Mouse (Mus musculus): ENCODE results near the gene Zfhx2. TPM values are rescaled to one million over a fixed set of nuclear protein-coding genes. Genes with fewer than 3 reads are reported as not detected.

Gene Zfhx2
- polyA plus RNA-seq, 1 experiment from 2014 or later = 29.4 TPM

DNA sequence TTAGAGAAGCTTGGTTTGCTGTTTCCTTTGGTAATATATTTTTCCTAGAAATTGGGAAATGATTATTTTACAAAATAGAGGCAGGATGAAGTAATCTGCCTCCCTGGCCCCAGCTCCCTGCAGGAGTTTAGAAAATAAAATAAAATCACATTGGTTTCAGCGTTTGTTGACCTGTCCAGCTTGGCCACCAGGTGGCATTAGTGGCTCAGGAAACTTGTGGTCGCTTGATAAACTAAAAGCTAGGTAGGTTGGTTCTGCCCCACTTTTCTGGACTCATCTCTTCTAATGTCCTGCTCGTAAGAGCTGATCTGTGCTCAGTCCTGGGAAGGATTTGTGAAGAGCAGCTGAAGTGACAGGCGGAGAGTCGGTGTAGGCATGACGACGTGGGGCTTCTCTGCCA, 67.9 kb downstream of the Zfhx2 start:
- Histone ChIP-seq H3K27ac (no peak overlapping the region), H3K4me2 (replicated peaks) (no peak overlapping the region), H3K27me3 (replicated peaks) (no peaks in the 10 kb centered on the region), H3K9me3 (no peaks in the 10 kb centered on the region), H3K36me3 (peaks cover 53% of the 10 kb centered on the region), H3K4me3 (no peak overlapping the region), H3K4me1 (peaks cover 27% of the 10 kb centered on the region), H3K9ac (no peak overlapping the region)
- WGBS = 65% methylated on average over 7 of the region's 7 CpGs
- ATAC-seq (ENCODE audit: low FRiP score, low read depth) = no peak

GRCm38 (mm10) chr14:55023011-55023410, 69.1 kb downstream of the Zfhx2 start:
- Histone ChIP-seq H3K4me1 (peaks cover 15% of the 10 kb centered on the region), H3K9me3 (no peaks in the 10 kb centered on the region), H3K27ac (no peak overlapping the region), H3K4me3 (no peak overlapping the region), H3K4me2 (replicated peaks) (no peak overlapping the region), H3K9ac (no peak overlapping the region), H3K27me3 (replicated peaks) (no peaks in the 10 kb centered on the region), H3K36me3 (peaks cover 53% of the 10 kb centered on the region)
- 93% methylated on average over 15 of the region's 15 CpGs for WGBS
- no peak for ATAC-seq (ENCODE audit: low FRiP score, low read depth)

- Histone ChIP-seq H3K4me2 (replicated peaks) (no peak overlapping the region), H3K27me3 (replicated peaks) (no peaks in the 10 kb centered on the region), H3K4me1 (peaks cover 6% of the 10 kb centered on the region; the same call in 1 of the 2 replicates), H3K4me3 (no peak overlapping the region), H3K9me3 (no peaks in the 10 kb centered on the region), H3K36me3 (peaks cover 53% of the 10 kb centered on the region), H3K27ac (no peak overlapping the region), H3K9ac (no peak overlapping the region)
- WGBS = 40% methylated on average over 9 of the region's 9 CpGs
- ATAC-seq (ENCODE audit: low FRiP score, low read depth) = no peak
Measured at GRCm38 (mm10) chr14:55020394-55020793, 71.7 kb downstream of the Zfhx2 start.

DNA sequence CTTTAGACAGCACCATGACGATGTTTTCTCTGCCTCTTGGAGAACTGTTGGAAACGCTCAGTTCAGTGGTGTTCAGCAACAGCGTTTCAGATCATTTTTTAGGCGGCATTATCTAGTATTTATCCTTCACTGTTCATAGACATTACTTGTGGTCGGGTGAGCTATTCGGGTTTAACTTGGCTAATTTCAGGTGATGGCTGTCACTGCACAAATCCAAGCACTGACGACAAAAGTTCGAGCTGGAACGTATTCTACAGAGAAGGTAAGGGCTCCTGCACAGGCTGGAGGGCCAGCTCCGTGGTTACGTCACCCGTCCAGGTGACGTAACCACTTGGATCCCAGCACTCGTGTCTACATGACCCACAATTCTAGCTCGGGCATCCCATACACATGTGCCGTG, 75.2 kb downstream of the Zfhx2 start:
- Histone ChIP-seq H3K27me3 (replicated peaks) (no peaks in the 10 kb centered on the region), H3K4me3 (no peak overlapping the region), H3K36me3 (peaks cover 22% of the 10 kb centered on the region), H3K27ac (no peak overlapping the region), H3K4me2 (replicated peaks) (no peak overlapping the region), H3K9ac (no peak overlapping the region), H3K4me1 (peaks cover 6% of the 10 kb centered on the region; the same call in 1 of the 2 replicates), H3K9me3 (no peaks in the 10 kb centered on the region)
- WGBS = 93% methylated on average over 16 of the region's 16 CpGs
- ATAC-seq (ENCODE audit: low FRiP score, low read depth) = no peak

GRCm38 (mm10) chr14:55015767-55016111, 76.4 kb downstream of the Zfhx2 start:
- WGBS = under 1% methylated on average over 17 of the region's 17 CpGs
- peak overlapping the region; percentile 15; the same call in 1 of the 2 replicates for H3K27ac ChIP-seq
- H3K4me1 ChIP-seq = peaks cover 4% of the 10 kb centered on the region; the same call in 1 of the 2 replicates
- peaks cover 11% of the 10 kb centered on the region; the same call in 1 of the 2 replicates for H3K36me3 ChIP-seq
- H3K9ac ChIP-seq = peak overlapping the region; percentile 75
- H3K4me3 ChIP-seq = peak overlapping the region; percentile 67
- peak overlapping the region; percentile 85 for H3K4me2 ChIP-seq (replicated peaks)
- no peaks in the 10 kb centered on the region for H3K9me3 ChIP-seq
- no peaks in the 10 kb centered on the region for H3K27me3 ChIP-seq (replicated peaks)
- ATAC-seq (ENCODE audit: low FRiP score, low read depth) = no peak

GRCm38 (mm10) chr14:55014991-55015766, 76.9 kb downstream of the Zfhx2 start, which contains the start of gene Ngdn:
Gene Ngdn, plus strand, starts transcription at chr14:55015454.
- H3K27ac ChIP-seq = peak within 1 kb of the TSS; percentile 75
- no peaks in the 10 kb centered on the region; the same call in 1 of the 2 replicates for H3K4me1 ChIP-seq
- under 1% methylated on average over 36 of the region's 36 CpGs for WGBS
- H3K27me3 ChIP-seq (replicated peaks) = no peaks in the 10 kb centered on the region
- H3K4me2 ChIP-seq (replicated peaks) = peak within 1 kb of the TSS; percentile 85
- H3K9me3 ChIP-seq = no peaks in the 10 kb centered on the region
- H3K9ac ChIP-seq = peak within 1 kb of the TSS; percentile 75
- ATAC-seq (ENCODE audit: low FRiP score, low read depth) = peak; percentile 96
- H3K4me3 ChIP-seq = peak within 1 kb of the TSS; percentile 67
- H3K36me3 ChIP-seq = peaks cover 9% of the 10 kb centered on the region; the same call in 1 of the 2 replicates

DNA sequence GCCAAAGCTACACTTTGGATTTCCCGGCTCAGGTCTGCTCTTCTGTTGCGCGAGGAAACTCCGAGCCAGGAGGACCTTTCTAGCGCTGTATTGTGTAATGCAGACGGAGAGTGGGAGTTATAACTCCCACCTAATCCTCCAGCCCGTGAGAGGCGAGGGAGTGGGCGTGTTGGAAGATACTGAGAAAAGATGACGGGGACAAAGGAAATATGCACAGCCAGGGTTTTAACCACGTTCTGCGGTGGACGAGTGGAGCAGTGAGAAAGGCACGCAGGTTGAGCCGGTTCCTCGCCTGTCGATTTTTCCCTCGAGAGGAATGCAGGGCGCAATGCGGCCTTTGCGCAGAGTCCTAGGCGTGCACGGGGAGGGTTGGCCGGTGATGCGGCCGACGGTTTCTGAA, 77.5 kb downstream of the Zfhx2 start:
- ATAC-seq (ENCODE audit: low FRiP score, low read depth) = peak; percentile 42
- Histone ChIP-seq H3K36me3 (peaks cover 8% of the 10 kb centered on the region; the same call in 1 of the 2 replicates), H3K9ac (peak overlapping the region; percentile 63), H3K27ac (peak overlapping the region; percentile 75), H3K9me3 (no peaks in the 10 kb centered on the region), H3K27me3 (replicated peaks) (no peaks in the 10 kb centered on the region), H3K4me1 (no peaks in the 10 kb centered on the region; the same call in 1 of the 2 replicates), H3K4me3 (peak overlapping the region; percentile 43), H3K4me2 (replicated peaks) (peak overlapping the region; percentile 60)
- under 1% methylated on average over 27 of the region's 27 CpGs for WGBS

DNA sequence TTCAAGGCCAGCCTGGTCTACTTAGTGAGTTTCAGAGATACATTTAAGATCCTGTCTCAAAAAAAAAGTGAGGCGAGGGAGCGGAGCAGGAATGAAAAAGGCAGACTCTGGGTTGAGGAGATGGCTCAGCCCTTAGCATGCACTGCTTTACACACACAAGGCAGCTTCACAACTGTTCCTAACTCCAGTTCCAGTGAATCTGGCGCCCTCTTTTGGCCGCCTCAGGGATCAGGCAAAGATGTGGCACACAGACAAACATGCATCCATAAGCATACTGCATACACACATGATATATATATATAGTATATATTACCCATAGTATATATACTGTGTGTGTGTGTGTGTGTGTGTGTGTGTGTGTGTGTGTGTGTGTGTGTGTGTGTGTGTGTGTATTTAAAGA, 81.0 kb downstream of the Zfhx2 start:
- Histone ChIP-seq H3K4me1 (no peaks in the 10 kb centered on the region), H3K9ac (no peak overlapping the region), H3K36me3 (no peaks in the 10 kb centered on the region), H3K27ac (no peak overlapping the region), H3K4me2 (replicated peaks) (no peak overlapping the region), H3K9me3 (no peaks in the 10 kb centered on the region), H3K27me3 (replicated peaks) (no peaks in the 10 kb centered on the region), H3K4me3 (no peak overlapping the region)
- 57% methylated on average over 4 of the region's 4 CpGs for WGBS
- no peak for ATAC-seq (ENCODE audit: low FRiP score, low read depth)

Other genes with a start within 250 kb of the Zfhx2 start
- gene Homez, start 221.4 kb downstream of the Zfhx2 start, polyA plus RNA-seq (2016; fragmentation: Nextera tagmentation; extraction: Ambion mirVana) = 15.7 and 16.6 TPM in 2 replicates
- 1.1 and 1.4 TPM in 2 replicates for gene Ppp1r3e, start 214.8 kb downstream of the Zfhx2 start, polyA plus RNA-seq (2016; fragmentation: Nextera tagmentation; extraction: Ambion mirVana)
- gene Bcl2l2, start 208.9 kb downstream of the Zfhx2 start, polyA plus RNA-seq (2016; fragmentation: Nextera tagmentation; extraction: Ambion mirVana) = 3.8 and 4.1 TPM in 2 replicates
- gene Gm20521, start 208.9 kb downstream of the Zfhx2 start, polyA plus RNA-seq (2016; fragmentation: Nextera tagmentation; extraction: Ambion mirVana) = not detected in 2 replicates
- gene Pabpn1, start 199.8 kb downstream of the Zfhx2 start, polyA plus RNA-seq (2016; fragmentation: Nextera tagmentation; extraction: Ambion mirVana) = 214 and 236 TPM in 2 replicates
- gene Slc22a17, start 179.2 kb downstream of the Zfhx2 start, polyA plus RNA-seq (2016; fragmentation: Nextera tagmentation; extraction: Ambion mirVana) = 126 and 131 TPM in 2 replicates
- gene Efs, start 166.2 kb downstream of the Zfhx2 start, polyA plus RNA-seq (2016; fragmentation: Nextera tagmentation; extraction: Ambion mirVana) = 29.1 and 31.2 TPM in 2 replicates
- 0.19 and 0.48 TPM in 2 replicates for gene Il25, start 159.6 kb downstream of the Zfhx2 start, polyA plus RNA-seq (2016; fragmentation: Nextera tagmentation; extraction: Ambion mirVana)
- 6.7 and 7.2 TPM in 2 replicates for gene Cmtm5, start 156.1 kb downstream of the Zfhx2 start, polyA plus RNA-seq (2016; fragmentation: Nextera tagmentation; extraction: Ambion mirVana)
- gene Myh6, start 125.4 kb downstream of the Zfhx2 start, polyA plus RNA-seq (2016; fragmentation: Nextera tagmentation; extraction: Ambion mirVana) = 2.9 and 3.8 TPM in 2 replicates
- gene Gm17428, start 115.4 kb downstream of the Zfhx2 start, polyA plus RNA-seq (2016; fragmentation: Nextera tagmentation; extraction: Ambion mirVana) = not detected in 2 replicates
- gene Myh7, start 97.7 kb downstream of the Zfhx2 start, polyA plus RNA-seq (2016; fragmentation: Nextera tagmentation; extraction: Ambion mirVana) = 7.0 and 11.3 TPM in 2 replicates
- gene Ngdn, start 76.9 kb downstream of the Zfhx2 start, polyA plus RNA-seq (2016; fragmentation: Nextera tagmentation; extraction: Ambion mirVana) = 64.1 and 69.1 TPM in 2 replicates
- gene Thtpa, start 2.5 kb upstream of the Zfhx2 start, polyA plus RNA-seq (2016; fragmentation: Nextera tagmentation; extraction: Ambion mirVana) = 25.7 and 26.5 TPM in 2 replicates
- 7.6 and 12.0 TPM in 2 replicates for gene Ap1g2, start 14.3 kb upstream of the Zfhx2 start, polyA plus RNA-seq (2016; fragmentation: Nextera tagmentation; extraction: Ambion mirVana)
- 12.3 and 13.8 TPM in 2 replicates for gene Jph4, start 24.6 kb upstream of the Zfhx2 start, polyA plus RNA-seq (2016; fragmentation: Nextera tagmentation; extraction: Ambion mirVana)
- 0.15 and 0.51 TPM in 2 replicates for gene Dhrs2, start 129.7 kb upstream of the Zfhx2 start, polyA plus RNA-seq (2016; fragmentation: Nextera tagmentation; extraction: Ambion mirVana)

Measured in neural tube, embryonic 12.5 days (tissue).